Mouse (Mus musculus) heart, postnatal 10 days (tissue): ENCODE measurements around the gene Tcerg1l. TPM values are rescaled to one million over a fixed set of nuclear protein-coding genes. Genes with fewer than 3 reads are reported as not detected.
A peak's percentile ranks its signal among the peaks of the same experiment; 100 is the strongest.

Source experiments
- DNase-seq, 2 experiments: peaks; one replicate each; pipeline ENCODE4 v3.0.0; 2021
- intact Hi-C: fragments of 180-260 bp; cut with DNase I; formaldehyde crosslinking; loops from one replicate; pipeline ENCODE4 v1.15.1; 2025
- total RNA-seq, 2 experiments: library from RNA; stranded (reverse); gene quantifications; 2 replicates each; pipeline ENCODE4 v1.2.3; 2021

Gene Tcerg1l
- not detected for total RNA-seq

DNA sequence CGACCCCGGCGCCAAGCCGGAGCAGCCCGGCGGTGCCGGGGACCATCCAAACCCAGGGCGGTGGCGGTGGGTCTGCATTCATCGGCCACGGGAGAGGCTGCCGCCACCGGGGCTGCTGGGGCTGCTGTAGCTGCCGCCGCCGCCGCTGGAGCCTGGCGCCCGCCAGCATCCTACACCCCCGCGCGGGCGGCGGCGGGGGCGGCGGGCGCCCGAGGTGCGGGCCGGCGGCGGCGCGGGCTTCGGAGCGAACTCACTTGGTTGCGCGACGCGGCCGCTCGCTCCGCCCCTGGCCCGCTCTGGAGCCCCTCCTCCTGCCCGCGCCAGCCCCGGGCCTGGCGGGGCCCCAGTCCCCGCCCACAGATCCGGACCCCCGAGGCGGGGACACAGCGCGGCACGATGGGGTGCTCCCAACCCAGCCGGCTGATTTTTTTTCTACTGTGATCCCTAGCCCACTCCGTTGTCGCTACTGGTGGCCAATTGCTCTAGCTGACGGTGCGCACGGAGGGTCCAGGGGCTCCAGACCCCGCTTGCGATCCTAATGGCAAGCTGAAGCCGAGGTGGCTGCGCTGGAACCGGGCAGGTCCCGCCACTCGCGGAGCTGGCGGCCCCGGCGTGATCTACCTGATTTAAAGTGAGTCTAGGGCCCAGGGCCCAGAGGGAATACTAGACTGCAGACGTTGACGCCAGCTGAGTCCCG lies at the start of gene Tcerg1l:
Tcerg1l (minus strand) TSS at position 246 of the 697 bp plus-strand sequence.
- DNase-seq, result no peak
- intact Hi-C loops, result no loop called here

DNA sequence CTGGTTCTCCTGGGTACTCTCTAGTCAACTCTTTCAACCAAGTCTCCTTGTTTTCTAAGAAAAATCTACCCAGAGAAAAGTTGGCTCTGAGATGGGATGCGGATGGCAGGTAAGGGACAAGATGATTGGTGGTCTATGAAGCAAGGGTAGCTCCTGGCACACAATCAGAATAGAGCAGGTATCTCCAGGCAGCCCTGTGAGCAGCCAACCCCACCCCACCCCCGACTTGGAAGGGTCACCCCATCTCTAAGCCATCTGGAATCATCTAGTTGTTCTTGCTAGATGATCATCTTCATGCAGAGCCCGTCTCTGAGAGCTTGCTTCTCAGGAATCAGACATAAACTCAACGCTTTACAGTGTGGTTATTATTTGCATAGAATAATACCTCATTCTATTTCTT lies 44.6 kb upstream of the Tcerg1l start:
- DNase-seq, result no peak
- intact Hi-C loops, result no loop called here

DNA sequence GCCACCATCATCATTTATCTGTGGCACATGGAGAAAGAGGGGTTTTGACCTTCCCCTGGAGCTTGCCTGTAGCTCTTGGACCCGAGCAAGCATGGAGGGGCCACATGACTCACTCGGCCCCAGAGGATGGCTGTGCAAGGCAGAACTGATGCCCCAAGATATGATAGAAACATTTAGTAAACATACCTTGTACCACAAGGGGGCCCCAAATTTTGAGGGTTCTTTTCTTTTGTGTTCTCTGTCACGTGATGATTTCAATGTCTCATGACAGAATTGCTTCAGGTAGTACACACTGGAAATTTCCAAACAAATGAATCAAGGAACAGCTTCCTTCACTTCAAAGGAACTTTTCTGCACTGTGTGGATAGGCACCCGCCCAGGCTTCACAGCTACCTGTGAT lies 35.0 kb upstream of the Tcerg1l start:
- intact Hi-C loops, result no loop called here

DNA sequence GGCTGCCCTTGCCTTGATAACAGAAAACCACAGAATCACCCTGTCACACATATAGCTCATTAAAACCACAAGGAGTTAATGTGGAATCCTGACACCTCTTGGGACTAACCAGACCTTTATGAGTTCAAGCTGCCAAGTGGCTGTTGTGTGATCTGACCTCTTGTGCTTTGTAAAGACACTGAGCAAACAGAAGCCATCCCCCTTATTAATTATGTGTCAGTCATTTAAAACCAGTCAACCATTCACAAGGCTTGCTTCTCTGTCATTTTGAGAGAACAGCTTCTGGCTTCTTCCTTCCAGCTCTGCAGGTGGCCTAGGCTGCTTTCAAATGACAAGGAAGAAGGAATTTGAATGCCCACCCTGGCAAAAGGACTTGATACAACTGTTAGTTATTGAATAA lies 33.9 kb upstream of the Tcerg1l start:
- intact Hi-C loops, result no loop called here
- no peak for DNase-seq

More for the DNA sequence above, 35.0 kb upstream of the Tcerg1l start:
- DNase-seq, result no peak

DNA sequence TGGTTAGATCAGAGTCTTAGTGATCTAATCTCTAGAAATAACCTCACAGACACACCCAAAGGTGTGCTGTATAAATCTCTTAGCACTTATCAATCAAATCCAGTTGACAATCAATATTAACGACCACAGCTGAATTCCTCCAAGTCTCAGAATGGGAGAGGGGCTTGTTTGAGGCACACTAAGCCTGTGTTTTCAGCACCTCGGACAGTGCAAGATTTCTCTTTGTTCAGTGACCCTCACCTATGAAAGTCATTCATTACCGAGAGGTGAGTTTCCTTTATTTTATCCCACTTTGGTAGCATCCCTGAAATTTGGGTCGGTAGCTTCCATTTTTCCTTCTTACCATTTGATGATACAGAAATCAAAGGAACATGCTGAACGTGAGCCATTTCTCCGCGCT lies 32.4 kb upstream of the Tcerg1l start:
- intact Hi-C loops, result loop anchor here (5.0 kb wide), 1 partner anchor 953 kb away; no protein-coding TSS in a partner anchor
- peak in 1 of 2 experiments; percentile 5 for DNase-seq

DNA sequence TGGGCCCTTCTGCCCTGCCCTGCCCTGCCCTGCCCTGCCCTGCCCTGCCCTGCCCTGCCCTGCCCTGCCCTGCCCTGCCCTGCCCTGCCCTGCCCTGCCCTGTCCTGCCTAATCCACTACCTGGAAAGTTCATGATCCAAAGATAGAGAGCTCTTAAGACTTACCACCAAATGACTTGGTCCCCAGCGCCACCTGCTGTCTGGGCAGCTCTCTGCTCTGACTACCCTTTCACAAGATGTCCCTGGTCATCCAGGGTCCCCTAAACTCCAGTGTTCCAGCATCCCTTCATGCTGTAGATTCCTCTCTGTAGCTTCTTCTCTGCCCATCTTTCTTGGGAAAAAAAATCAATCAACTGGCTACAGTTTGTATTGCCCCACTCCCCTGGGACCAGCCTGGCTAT lies 31.3 kb upstream of the Tcerg1l start:
- intact Hi-C loops, result loop anchor here (5.0 kb wide), 1 partner anchor 952 kb away; no protein-coding TSS in a partner anchor
- DNase-seq, result peak in 1 of 2 experiments; percentile 7

DNA sequence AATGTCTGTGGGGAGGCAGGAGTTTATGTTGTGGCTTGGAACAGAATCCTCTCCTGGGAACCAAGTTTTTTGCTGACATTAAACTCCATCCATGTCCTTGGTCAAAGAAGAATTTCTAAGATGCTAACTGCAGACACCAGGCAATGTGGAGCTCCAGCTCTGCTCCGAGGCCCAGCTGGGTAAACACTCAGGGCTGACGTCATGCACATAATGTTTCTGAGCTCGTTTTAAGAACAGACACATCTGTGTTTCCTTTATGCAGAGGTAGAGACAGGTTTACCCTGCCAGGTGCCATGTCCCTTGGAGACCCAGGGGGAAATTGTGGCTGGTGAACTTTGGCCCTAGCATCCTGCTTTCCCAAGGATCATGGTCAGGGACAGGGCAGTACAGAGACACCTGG lies 29.9 kb upstream of the Tcerg1l start:
- intact Hi-C loops, result loop anchor here (5.0 kb wide), 1 partner anchor 950 kb away; no protein-coding TSS in a partner anchor
- no peak for DNase-seq

DNA sequence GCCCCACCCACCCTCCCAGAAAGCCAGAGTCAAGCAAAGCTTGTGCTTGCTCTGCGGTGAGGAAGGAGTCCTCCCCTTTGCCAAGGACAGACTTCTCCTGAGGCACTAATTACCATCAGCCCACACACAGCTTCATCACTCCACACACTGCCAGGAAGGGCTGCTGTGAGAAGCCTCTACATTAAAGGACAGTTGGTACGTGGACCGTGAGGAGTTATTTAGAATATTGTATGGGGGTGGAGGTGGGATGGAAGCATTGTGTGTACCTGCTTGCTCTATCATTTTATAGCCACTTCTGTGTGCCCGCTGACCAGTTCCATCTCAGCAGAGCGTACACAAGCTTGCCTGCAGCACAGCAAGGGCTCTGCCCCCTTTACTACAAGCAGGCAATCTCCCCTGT lies 16.0 kb upstream of the Tcerg1l start:
- no peak for DNase-seq
- intact Hi-C loops, result no loop called here

DNA sequence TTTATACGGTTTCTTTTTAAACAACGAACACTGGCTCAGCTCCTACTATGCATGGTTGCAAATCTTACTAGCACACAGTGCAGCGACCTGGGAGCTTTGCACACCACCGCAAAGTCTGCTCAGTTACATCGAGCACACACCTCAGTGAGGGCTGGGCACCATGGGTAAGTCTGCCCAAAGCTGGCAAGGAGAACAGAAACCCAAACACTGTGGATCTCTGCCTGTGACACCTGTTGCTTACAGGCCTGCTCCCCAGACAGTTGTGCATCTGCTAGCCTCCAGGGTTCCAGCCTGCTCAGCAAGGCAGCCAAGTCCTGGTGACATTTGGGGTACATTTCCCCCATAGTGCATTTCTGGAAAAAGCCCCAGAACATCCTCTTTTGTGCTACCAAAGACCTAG lies 4.1 kb upstream of the Tcerg1l start:
- no peak for DNase-seq
- intact Hi-C loops, result no loop called here

DNA sequence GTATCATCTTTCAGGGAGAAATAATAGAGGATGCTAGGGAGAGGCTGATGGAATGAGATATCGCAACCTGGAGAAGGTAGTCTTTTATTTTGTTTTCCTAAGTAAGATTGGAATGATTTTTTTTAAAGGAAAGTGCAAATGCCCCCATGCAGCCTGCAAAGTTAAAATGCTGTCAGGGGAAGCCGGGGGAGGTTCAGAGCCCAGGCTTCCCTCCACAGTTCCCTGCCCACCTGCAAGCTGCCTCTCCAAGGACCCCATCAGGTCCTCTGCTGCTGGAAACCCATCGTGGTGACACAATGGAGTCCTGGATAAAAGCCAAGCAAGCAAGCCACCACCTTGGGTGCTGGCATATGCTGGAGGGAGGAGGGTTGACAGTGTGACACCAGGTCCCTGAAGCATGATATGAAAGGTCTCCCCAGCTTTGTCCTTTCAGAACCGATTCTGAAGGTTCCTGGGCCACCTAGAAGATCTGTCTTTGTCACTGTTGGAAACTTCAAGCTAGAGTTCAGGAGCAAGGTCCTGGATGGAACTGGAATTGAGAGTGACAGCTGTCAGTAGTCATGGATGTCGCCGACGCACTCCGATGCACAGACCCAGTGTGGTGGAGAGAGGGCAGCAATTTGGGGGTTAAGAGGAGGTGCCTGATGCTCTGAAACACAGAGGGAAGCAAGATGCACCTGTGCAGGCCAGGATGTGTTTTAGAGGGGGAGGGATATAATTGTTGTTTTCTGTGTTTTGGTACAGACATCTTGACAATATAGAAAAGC lies 3.2 kb upstream of the Tcerg1l start:
- DNase-seq, result no peak
- intact Hi-C loops, result no loop called here

DNA sequence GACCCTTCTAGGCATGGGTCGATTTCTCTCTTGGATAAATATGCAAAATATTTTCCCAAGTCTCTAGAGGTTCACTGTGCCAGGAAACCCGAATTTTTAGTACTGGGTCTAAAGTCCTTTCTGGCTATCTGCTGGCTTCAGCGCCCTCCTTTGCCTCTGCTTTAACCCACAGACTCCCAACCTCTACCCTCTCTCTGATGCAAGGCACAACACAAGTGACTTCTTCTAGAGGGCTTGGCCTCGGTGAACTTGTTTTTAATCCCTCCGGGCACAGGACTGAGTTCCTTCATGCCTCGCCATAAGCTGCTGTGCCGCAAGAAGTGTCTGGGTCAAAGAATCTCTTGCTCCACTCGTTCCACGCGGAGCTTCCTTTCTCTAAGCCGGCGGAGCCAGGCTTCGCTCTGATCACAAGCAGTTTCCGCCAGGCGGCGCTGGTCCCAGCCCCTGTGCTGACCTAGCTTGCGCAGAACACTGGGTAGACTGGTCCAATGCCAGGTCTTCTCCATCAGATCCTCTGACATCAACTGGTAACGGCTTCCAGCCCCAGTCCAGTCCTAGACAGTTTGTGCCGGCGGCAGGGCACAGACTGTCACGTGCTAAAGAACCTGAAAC lies 758 bp upstream of the Tcerg1l start:
- intact Hi-C loops, result no loop called here
- peak; percentile 7 to 27 for DNase-seq

DNA sequence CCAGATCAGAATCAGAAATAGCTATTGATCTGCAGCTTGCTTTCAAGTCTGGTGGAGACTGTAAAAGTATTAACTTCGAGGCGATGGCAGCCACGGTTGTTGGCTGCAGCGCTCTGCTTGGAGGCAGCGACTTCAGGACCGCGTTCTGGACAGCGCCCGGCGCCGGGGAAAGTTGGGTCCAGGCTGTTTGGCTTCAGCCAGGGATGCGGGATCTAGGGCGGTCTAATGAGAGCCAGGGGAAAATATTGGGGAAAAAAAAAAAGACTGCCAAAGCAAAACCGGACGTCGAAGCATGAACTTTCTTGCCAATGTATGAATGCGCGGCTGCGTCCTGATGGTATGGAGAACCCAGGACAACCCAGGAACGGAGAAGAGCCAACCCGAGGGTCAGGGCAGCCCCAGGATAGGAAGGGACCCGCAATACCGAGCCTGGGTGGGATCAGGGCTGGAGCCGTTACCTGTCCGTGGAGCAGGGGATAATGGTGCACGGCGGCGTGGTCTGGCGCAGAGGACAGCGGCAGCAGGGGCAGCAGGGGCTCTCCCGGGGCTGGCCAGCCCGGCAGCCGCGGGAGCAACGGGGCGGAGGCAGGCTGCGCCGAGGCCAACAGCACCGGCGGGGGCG lies 556 bp downstream of the Tcerg1l start:
- intact Hi-C loops, result no loop called here
- peak; percentile 50 to 75 for DNase-seq

DNA sequence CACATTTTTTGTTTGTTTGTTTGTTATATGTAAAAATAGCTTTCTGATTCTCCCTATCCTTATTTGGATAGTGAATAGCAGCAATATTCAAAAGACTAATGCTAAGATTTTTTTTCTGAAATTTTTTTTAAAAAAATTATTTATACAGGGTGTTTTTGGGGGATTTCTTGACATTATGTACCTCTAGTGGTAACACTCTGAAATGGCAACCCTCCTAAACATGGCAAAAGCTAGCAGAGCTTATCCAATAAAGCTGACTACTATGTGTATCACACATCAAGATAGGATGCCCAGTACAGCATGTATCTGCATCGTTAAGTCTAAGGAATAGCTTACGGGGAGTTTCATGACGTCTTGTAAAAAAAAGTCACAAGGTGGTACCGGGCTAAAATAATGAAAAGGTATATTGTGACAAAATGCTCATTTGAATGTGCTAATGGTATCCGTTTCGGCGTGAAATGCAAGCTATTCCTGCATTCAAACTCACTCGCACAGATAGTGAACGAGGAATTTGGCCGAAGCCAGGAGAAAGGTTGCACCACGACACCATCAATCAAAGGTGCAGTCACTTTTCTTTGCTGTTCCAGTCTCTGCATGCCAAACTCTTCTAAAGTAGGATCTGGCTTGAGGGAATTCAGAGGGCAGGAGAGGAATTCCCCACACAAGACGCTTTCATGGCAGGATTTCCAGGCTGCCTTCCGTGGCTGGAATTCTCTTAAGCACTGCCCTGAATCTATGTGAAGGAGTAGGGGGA lies 1.2 kb downstream of the Tcerg1l start:
- intact Hi-C loops, result no loop called here
- DNase-seq, result no peak

DNA sequence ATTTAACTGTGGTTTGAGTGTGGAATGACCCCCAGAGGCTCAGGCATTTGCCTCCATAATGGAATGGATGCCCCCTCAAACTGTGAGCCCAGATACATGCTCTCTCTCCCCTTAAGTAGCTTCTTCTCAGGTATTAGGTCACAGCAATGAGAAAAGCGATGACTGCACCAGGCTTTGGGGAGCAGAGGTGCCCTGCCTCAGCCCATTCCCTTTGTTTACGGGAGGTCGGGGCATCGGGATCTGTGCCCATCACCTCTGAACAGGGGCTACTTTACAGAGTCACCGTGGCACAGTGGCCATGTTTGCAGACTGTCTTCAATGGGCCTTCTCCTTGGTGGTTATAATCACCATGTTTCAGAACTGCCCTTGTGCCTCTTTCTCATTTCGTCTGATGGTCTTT lies 7.6 kb downstream of the Tcerg1l start:
- DNase-seq, result no peak
- intact Hi-C loops, result no loop called here

DNA sequence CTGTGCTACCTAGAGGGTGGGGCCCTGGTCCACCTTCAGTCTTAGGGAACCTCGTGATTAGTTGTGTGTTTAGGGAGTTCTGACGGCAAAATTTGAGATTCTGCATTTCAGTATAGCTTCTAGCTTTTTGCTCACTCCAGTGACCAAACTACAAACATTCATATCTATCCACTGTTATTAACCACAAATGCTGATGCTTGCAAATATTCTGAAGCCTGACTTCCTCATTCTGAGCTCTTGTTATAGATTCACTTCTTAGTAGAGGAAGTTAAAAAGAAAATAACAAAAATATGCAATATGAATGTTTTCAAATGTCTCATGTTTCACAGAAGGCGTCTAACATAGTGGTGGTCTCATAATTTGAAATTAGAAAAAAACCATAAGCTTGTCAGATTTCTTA lies 8.5 kb downstream of the Tcerg1l start:
- DNase-seq, result no peak
- intact Hi-C loops, result no loop called here

DNA sequence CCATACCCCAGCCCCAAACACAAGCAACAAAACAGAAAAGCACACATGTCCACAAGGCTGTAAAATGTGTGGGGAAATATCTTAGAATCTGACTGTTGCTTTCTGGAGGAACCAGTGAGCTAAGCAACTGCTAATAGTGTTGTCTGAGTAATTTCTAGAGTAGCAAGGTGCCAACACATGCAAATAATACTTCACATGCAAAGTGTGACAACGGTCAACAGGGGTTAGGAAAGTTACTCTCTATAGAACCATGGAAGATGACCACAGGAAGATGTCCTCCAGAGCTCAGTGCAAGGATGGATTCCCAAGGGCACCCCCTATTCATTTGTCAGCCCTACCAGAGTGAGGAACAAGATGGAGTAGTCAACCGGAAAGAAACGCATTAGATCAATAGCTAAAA lies 18.3 kb downstream of the Tcerg1l start:
- intact Hi-C loops, result no loop called here

DNA sequence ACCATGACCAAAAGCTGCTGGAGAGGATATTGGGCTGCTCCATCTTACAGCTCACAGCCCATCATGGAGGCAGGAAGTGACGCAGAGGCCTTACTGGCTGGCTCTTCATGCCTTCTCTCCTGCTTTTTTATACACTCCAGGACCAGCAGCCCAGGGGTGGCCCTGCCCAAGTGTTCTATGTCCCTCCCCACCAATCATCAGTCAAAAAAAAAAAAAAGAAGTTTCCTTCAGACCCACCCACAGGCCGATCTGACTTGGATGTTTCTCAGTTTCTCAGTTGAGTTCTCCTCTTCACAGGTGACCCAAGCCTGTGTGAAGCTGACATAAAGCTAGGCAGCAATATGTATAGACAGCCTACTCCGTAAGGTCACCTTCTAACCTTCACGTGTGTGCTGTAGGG lies 19.0 kb downstream of the Tcerg1l start:
- intact Hi-C loops, result no loop called here
- no peak for DNase-seq

More for the DNA sequence above, 18.3 kb downstream of the Tcerg1l start:
- DNase-seq, result no peak

DNA sequence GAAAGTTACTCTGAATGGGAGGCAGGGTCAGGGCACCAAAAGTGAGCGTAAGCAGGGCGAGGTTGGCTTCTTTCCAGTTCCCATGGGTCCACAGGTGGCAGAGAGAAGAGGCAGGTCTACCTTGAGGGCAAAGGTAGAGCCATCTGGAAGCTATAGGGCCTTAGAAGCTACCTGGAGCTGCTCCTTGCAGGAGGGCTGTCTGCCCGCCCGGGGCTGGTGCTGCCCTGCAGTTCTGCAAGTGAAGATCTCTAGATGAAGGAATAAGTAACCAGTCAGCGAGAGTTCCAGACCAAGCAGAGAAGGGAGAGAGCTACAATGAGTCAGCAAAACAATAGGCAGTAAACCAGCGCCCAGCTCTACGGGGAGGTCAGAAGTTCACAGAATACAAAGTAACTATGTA lies 22.0 kb downstream of the Tcerg1l start:
- intact Hi-C loops, result no loop called here

DNA sequence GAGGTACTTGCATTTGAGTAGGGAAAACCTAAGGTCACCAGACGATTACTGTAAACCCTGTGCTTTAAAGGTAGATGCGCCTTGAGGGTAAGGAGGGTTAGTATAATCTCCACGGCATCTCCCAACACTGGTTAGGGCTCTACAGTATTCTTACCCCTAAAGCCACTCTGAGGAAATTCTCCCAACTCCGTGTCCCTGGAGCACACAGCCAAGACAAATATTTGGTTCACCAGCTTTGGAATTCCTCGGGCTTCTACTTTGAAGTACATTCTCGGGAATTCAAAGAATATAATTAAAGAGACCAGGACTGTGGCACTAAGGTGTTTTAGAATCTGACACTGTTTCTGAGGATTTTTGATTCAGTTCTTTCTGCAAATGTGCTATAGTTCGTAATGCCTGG lies 23.2 kb downstream of the Tcerg1l start:
- intact Hi-C loops, result no loop called here
- DNase-seq, result no peak

More for the DNA sequence above, 22.0 kb downstream of the Tcerg1l start:
- DNase-seq, result no peak

DNA sequence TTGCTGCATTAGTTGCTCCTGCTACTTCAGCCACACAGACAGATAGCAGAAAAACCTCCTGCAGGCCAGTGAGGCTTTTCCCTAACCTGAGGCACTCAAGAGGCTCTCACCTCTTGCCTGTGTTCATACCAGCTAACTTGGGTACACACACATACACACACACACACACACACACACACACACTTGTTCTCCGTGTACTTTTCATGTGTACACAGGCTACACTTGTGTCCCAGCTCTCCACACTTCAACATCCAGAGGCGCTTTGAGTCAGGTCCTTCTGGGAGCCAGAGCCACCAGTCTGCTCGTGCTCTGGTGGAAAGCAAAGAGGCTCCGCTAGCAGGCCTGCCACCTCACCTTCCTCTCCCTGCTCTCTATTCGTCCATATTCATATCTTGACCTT lies 24.0 kb downstream of the Tcerg1l start:
- DNase-seq, result no peak
- intact Hi-C loops, result no loop called here
